Mouse (Mus musculus) urinary bladder, adult 18-20 months (tissue): Measurements from ENCODE around the gene Cntn4.

Source experiments
- DNase-seq, 2 experiments: peaks; one replicate each; pipeline ENCODE4 v3.0.0; 2022; ENCODE audit warnings: low spot score in 2 of 2, mixed read lengths in 2 of 2

Cntn4 gene

GRCm38 (mm10) chr6:106078071-106078603, 400.7 kb downstream of the Cntn4 start:
- DNase-seq = no peak

GRCm38 (mm10) chr6:106078629-106079028, 401.2 kb downstream of the Cntn4 start:
- DNase-seq = no peak

GRCm38 (mm10) chr6:106097856-106098255, 420.4 kb downstream of the Cntn4 start:
- DNase-seq = no peak

- DNase-seq = no peak
These were observed 441.1 kb downstream of the Cntn4 start for GRCm38 (mm10) chr6:106118523-106119081.

- DNase-seq = no peak
These were observed 476.1 kb downstream of the Cntn4 start for GRCm38 (mm10) chr6:106153530-106153929.

- no peak for DNase-seq
These were observed 477.9 kb downstream of the Cntn4 start for GRCm38 (mm10) chr6:106155362-106155761.

- DNase-seq = no peak
These were observed 500.1 kb downstream of the Cntn4 start for GRCm38 (mm10) chr6:106177546-106177945.

- DNase-seq = no peak
These were observed 504.1 kb downstream of the Cntn4 start for GRCm38 (mm10) chr6:106181596-106181995.

GRCm38 (mm10) chr6:106200974-106201373, 523.5 kb downstream of the Cntn4 start:
- no peak for DNase-seq

- DNase-seq = no peak
These were observed 529.9 kb downstream of the Cntn4 start for GRCm38 (mm10) chr6:106207401-106207800.

GRCm38 (mm10) chr6:106213071-106213470, 535.6 kb downstream of the Cntn4 start:
- DNase-seq = no peak

GRCm38 (mm10) chr6:106237046-106237948, 559.8 kb downstream of the Cntn4 start:
- no peak for DNase-seq

- no peak for DNase-seq
These were observed 564.1 kb downstream of the Cntn4 start for GRCm38 (mm10) chr6:106241553-106241952.

- DNase-seq = no peak
These were observed 585.9 kb downstream of the Cntn4 start for GRCm38 (mm10) chr6:106263396-106263795.

GRCm38 (mm10) chr6:106265487-106265886, 588.0 kb downstream of the Cntn4 start:
- no peak for DNase-seq

- DNase-seq = no peak
These were observed 588.8 kb downstream of the Cntn4 start for GRCm38 (mm10) chr6:106266304-106266703.

- no peak for DNase-seq
These were observed 591.3 kb downstream of the Cntn4 start for GRCm38 (mm10) chr6:106268723-106269122.

- no peak for DNase-seq
These were observed 599.7 kb downstream of the Cntn4 start for GRCm38 (mm10) chr6:106277139-106277538.

- no peak for DNase-seq
These were observed 604.2 kb downstream of the Cntn4 start for GRCm38 (mm10) chr6:106281621-106282020.

- DNase-seq = no peak
These were observed 606.4 kb downstream of the Cntn4 start for GRCm38 (mm10) chr6:106283815-106284214.

GRCm38 (mm10) chr6:106299451-106299850, 622.0 kb downstream of the Cntn4 start:
- DNase-seq = no peak

GRCm38 (mm10) chr6:106300179-106300578, 622.7 kb downstream of the Cntn4 start:
- DNase-seq = no peak

GRCm38 (mm10) chr6:106302435-106302834, 625.0 kb downstream of the Cntn4 start:
- DNase-seq = no peak
